Mouse (Mus musculus): ENCODE data around the gene Tspan9.

The Tspan9 gene

DNA sequence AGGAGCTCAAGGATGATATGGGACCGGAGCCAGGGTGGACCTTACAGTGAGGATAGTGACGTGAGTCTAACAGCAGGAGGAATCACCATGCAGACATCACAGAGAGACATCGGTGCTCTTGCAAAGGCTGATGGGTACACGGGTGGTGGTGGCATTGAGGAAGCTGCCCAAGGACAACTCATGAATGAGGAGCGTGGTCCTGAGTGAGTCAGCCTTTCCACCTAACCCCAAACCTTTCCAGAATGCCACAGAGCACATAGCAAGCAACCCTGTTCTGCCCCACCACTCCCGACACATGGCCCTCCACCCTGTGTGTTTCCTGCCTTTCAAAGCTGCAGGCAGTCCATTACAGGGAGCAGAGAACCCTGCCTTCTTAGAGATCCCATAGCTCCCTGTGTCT, 223.9 kb downstream of the Tspan9 start:
- no peak for TF ChIP-seq GATA4 (IDR thresholded peaks at IDR 0.05; ENCODE audit: insufficient replicate concordance, low read length)

DNA sequence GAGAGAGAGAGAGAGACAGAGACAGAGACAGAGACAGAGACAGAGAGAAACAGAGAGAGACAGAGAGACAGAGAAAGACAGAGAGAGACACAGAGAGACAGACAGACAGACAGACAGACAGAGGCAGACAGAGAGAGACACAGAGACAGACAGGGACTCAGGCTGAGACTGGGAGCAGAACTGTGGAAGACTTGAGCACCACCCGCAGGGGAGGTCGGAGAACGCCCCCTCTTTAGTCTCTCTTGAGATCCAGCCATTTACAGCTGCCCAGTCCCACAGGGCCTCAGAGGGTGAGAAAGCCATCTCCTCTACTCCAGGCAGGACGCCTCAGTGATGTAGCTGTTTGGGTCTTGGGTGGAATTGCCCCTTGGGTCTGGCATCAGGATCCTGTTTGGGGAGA, 225.7 kb downstream of the Tspan9 start:
- no peak for TF ChIP-seq GATA4 (IDR thresholded peaks at IDR 0.05; ENCODE audit: insufficient replicate concordance, low read length)

DNA sequence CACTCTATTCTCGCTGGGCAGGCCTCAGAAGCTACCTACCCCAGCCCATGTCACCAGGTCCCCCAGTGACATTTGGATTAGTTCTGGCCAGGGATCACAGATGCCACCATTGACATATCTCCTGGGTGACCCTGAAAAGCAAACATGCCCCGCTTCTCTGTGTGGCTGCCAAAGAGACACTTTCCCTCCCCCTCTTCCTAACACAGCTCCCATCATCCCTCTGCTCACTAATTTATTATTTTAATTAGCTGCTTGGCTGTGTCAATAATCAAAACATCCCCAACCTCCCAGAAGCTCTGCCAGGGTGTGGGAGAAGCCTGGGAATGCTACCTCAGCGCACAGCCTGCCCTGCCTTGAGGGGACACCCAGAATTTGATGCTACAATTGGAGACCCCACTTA, 226.4 kb downstream of the Tspan9 start:
- no peak for TF ChIP-seq GATA4 (IDR thresholded peaks at IDR 0.05; ENCODE audit: insufficient replicate concordance, low read length)

DNA sequence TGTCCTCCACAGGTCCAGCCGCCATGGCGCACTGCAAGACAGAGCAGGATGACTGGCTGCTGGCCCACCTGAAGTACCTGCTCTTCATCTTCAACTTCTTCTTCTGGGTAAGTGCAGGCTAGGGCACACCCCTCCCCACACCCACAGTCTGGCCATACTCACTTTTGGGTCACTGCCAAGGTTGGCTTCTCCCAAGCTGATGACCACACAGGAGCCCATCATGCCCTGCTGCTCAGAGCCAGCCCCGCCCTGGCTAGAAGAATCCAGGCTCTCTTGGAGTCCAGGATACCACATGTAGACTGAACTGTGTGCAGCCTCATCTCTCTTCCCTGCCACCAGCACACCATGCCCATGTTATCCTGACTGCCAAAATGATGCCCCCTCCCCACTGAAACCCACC, 230.5 kb downstream of the Tspan9 start:
- TF ChIP-seq GATA4 (IDR thresholded peaks at IDR 0.05; ENCODE audit: insufficient replicate concordance, low read length) = no peak

DNA sequence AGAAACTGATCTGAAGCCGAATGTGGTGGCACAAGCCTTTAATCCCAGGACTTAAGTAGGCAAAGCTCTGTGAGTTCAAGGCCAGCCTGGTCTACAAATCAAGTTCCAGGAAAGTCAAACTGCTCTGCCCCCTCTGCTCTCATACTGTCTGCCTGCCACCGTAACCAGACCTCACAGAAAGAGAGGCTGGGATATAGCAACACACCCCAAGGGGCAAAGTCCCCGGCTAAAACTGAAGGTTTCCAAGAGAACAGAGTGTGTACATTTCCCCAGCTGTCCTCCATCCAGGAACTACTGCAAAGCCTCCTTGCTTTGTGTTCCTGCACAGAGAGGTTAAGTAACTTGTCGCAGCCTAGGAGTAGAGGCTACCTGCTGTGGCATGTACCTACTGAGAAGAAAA, 231.7 kb downstream of the Tspan9 start:
- no peak for TF ChIP-seq GATA4 (IDR thresholded peaks at IDR 0.05; ENCODE audit: insufficient replicate concordance, low read length)

Data from liver, adult (tissue).